Mouse (Mus musculus) lung, adult 2 months (tissue): Measurements from ENCODE around the gene Crmp1.

Experiments used
- CTCF ChIP-seq: fragments of 200-500 bp; IDR thresholded peaks from 2 replicates; pipeline ENCODE4 v1.5.1; 2011; ENCODE audit warnings: mild to moderate bottlenecking, low read length, control low read depth; ENCODE audit not compliant: insufficient read depth
- POLR2A ChIP-seq: fragments of 200-500 bp; IDR thresholded peaks from 2 replicates; pipeline ENCODE4 v1.6.1; 2011; ENCODE audit warnings: low read depth, mild to moderate bottlenecking, control low read depth, low read length, borderline replicate concordance; ENCODE audit errors: extremely low read depth

DNA sequence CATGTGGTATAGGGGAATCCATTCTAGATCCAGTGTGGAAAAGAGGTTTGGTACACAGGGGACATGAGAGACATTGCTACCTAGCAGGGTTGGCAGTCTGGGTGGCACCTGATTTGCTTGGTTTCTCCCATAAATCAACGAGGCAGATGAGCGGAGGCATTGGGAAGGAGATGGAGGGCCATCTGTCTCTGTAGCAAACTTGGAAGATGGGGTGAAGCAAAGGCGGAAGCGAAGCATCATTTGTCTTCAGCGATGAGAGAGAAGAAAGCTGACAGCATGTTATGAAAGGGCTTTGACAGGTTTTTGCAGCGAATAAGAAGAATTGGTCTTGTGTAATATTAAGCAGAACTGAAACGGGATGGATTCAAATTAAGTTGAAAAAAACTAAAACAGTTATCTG lies 36.9 kb upstream of the Crmp1 start:
- TF ChIP-seq CTCF = no peak
- no peak for TF ChIP-seq POLR2A
